Mouse (Mus musculus) intestine, postnatal 0 days (tissue): ENCODE data around the gene Sf3b4. TPM values are rescaled to one million over a fixed set of nuclear protein-coding genes. Genes with fewer than 3 reads are reported as not detected.
A peak's percentile ranks its signal among the peaks of the same experiment; 100 is the strongest.

ENCODE experiments used
- ATAC-seq: fragments of 200-750 bp; cut with Nextera tagmentation; 2 replicates; pipeline ENCODE4 v1.8.0; 2017; ENCODE audit warnings: mild to moderate bottlenecking, moderate TSS enrichment, moderate library complexity
- H3K27ac ChIP-seq: fragments of 300-500 bp; sonication (generic); 2 replicates; pipeline ENCODE4 v1.5.1; 2014; ENCODE audit warnings: mild to moderate bottlenecking, low read depth, low read length, moderate library complexity
- H3K27me3 ChIP-seq: fragments of 300-500 bp; sonication (generic); replicated peaks from 2 replicates; pipeline ENCODE4 v1.6.1; 2014; ENCODE audit warnings: low read length, mixed read lengths; ENCODE audit not compliant: control insufficient read depth, insufficient read depth
- H3K36me3 ChIP-seq: fragments of 300-500 bp; sonication (generic); 2 replicates; pipeline ENCODE4 v1.6.1; 2014; ENCODE audit warnings: mild to moderate bottlenecking, moderate library complexity; ENCODE audit not compliant: control insufficient read depth, insufficient read depth
- H3K4me1 ChIP-seq: fragments of 300-500 bp; sonication (generic); replicated peaks from 2 replicates; pipeline ENCODE4 v1.6.1; 2014; ENCODE audit warnings: antibody characterized with exemption, low read length, mixed read lengths; ENCODE audit not compliant: control insufficient read depth, insufficient read depth
- H3K4me2 ChIP-seq: fragments of 300-500 bp; sonication (generic); replicated peaks from 2 replicates; pipeline ENCODE4 v1.6.1; 2014; ENCODE audit warnings: low read depth, mild to moderate bottlenecking, moderate library complexity
- H3K4me3 ChIP-seq: fragments of 300-500 bp; sonication (generic); 2 replicates; pipeline ENCODE4 v1.5.1; 2014; ENCODE audit warnings: low read depth, low read length
- H3K9ac ChIP-seq: fragments of 300-500 bp; sonication (generic); 2 replicates; pipeline ENCODE4 v1.6.1; 2014; ENCODE audit warnings: mild to moderate bottlenecking, low read depth, low read length
- H3K9me3 ChIP-seq: fragments of 300-500 bp; sonication (generic); 2 replicates; pipeline ENCODE4 v1.6.1; 2016; ENCODE audit warnings: mixed run types; ENCODE audit not compliant: control insufficient read depth
- CTCF ChIP-seq: sonication (generic); IDR thresholded peaks from 2 replicates; pipeline ENCODE4 v1.5.1; 2016; ENCODE audit warnings: low read depth, mild to moderate bottlenecking, control low read depth, antibody characterized with exemption, moderate library complexity
- WGBS: fragments of 180-500 bp; shearing (Covaris S2); extraction: QIAGEN DNeasy Blood & Tissue Kit; methylation state at CpG from one replicate; pipeline ENCODE4 v1.1.7; 2014; 5-methylcytosine and 5-hydroxymethylcytosine counted together
- polyA plus RNA-seq: library from polyadenylated mRNA; unstranded; fragments of >200 nt; fragmentation: Nextera tagmentation; extraction: Ambion mirVana; gene quantifications from 2 replicates; pipeline ENCODE4 v1.2.1, GENCODE M21; 2015

Gene Sf3b4
- polyA plus RNA-seq, 1 experiment from 2014 or later = 66.8 TPM

- H3K9me3 ChIP-seq = no peaks in the 10 kb centered on the region
- H3K9ac ChIP-seq = no peak overlapping the region
- ATAC-seq = peak; percentile 29; the same call in 1 of the 2 replicates
- 14% methylated on average over 5 of the region's 5 CpGs for WGBS
- no peak overlapping the region for H3K27ac ChIP-seq
- no peaks in the 10 kb centered on the region for H3K4me1 ChIP-seq
- no peak overlapping the region for H3K4me3 ChIP-seq
- H3K4me2 ChIP-seq = no peak overlapping the region
- H3K27me3 ChIP-seq = no peaks in the 10 kb centered on the region
- TF ChIP-seq CTCF = peak; percentile 84
- peaks cover 32% of the 10 kb centered on the region for H3K36me3 ChIP-seq
Measured at GRCm38 (mm10) chr3:96147950-96148349, 24.2 kb upstream of the Sf3b4 start.

GRCm38 (mm10) chr3:96151836-96152235 lies 20.3 kb upstream of the Sf3b4 start:
- Histone ChIP-seq H3K9ac (no peak overlapping the region), H3K4me2 (no peak overlapping the region), H3K27me3 (no peaks in the 10 kb centered on the region), H3K9me3 (no peaks in the 10 kb centered on the region), H3K27ac (no peak overlapping the region), H3K4me3 (no peak overlapping the region), H3K36me3 (peaks cover 57% of the 10 kb centered on the region), H3K4me1 (no peaks in the 10 kb centered on the region)
- TF ChIP-seq CTCF = no peak
- 85% methylated on average over 7 of the region's 7 CpGs for WGBS
- no peak for ATAC-seq

DNA sequence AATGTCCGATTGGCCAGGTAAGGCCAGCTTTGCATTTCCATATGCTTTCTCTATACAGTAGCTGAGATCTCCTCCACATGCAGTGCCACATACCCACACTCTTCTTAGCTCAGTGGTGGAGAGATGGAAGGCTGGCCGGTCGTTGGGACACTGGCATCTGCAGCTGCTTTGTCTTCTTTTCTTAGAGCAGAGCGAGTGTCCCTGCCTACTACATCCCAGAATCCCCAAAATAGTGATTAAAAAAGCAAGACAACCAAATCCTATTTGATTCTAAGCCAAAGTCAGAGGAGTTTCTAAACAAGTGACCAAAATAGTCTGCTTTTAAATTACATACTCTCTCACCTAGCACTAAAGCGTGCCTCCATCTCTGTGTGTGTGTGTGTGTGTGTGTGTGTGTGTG lies 19.5 kb upstream of the Sf3b4 start:
- H3K4me3 ChIP-seq = no peak overlapping the region
- 91% methylated on average over 5 of the region's 5 CpGs for WGBS
- ATAC-seq = no peak
- no peak overlapping the region for H3K27ac ChIP-seq
- H3K36me3 ChIP-seq = peaks cover 57% of the 10 kb centered on the region
- H3K4me2 ChIP-seq = no peak overlapping the region
- no peaks in the 10 kb centered on the region for H3K9me3 ChIP-seq
- no peak overlapping the region for H3K9ac ChIP-seq
- no peaks in the 10 kb centered on the region for H3K4me1 ChIP-seq
- TF ChIP-seq CTCF = no peak
- H3K27me3 ChIP-seq = no peaks in the 10 kb centered on the region

GRCm38 (mm10) chr3:96155501-96155900 lies 16.6 kb upstream of the Sf3b4 start:
- Histone ChIP-seq H3K4me2 (no peak overlapping the region), H3K9me3 (no peaks in the 10 kb centered on the region), H3K27ac (no peak overlapping the region), H3K4me3 (no peak overlapping the region), H3K4me1 (peaks cover 2% of the 10 kb centered on the region; the same call in 1 of the 2 replicates), H3K36me3 (peaks cover 55% of the 10 kb centered on the region), H3K27me3 (no peaks in the 10 kb centered on the region), H3K9ac (no peak overlapping the region)
- 81% methylated on average over 8 of the region's 8 CpGs for WGBS
- ATAC-seq = no peak
- no peak for TF ChIP-seq CTCF

- peak; percentile 59 for ATAC-seq
- Histone ChIP-seq H3K4me3 (no peak overlapping the region), H3K4me1 (peaks cover 13% of the 10 kb centered on the region), H3K27ac (peak overlapping the region; percentile 97), H3K27me3 (no peaks in the 10 kb centered on the region), H3K36me3 (peaks cover 13% of the 10 kb centered on the region), H3K9me3 (no peaks in the 10 kb centered on the region), H3K4me2 (peak overlapping the region; percentile 87), H3K9ac (no peak overlapping the region)
- WGBS = 25% methylated on average over 4 of the region's 4 CpGs
- TF ChIP-seq CTCF = no peak
Measured at GRCm38 (mm10) chr3:96159820-96160219, 12.3 kb upstream of the Sf3b4 start.

GRCm38 (mm10) chr3:96160222-96160802 lies 11.8 kb upstream of the Sf3b4 start:
- H3K36me3 ChIP-seq = peaks cover 11% of the 10 kb centered on the region
- ATAC-seq = peak; percentile 87
- H3K4me2 ChIP-seq = peak overlapping the region; percentile 87
- no peak for TF ChIP-seq CTCF
- no peaks in the 10 kb centered on the region for H3K27me3 ChIP-seq
- H3K9me3 ChIP-seq = no peaks in the 10 kb centered on the region
- WGBS = 27% methylated on average over 4 of the region's 4 CpGs
- H3K9ac ChIP-seq = peak overlapping the region; percentile 67
- peaks cover 13% of the 10 kb centered on the region for H3K4me1 ChIP-seq
- peak overlapping the region; percentile 53 for H3K4me3 ChIP-seq
- H3K27ac ChIP-seq = peak overlapping the region; percentile 97
